Mouse (Mus musculus): Measurements from ENCODE around the gene Gzmd. TPM values are rescaled to one million over a fixed set of nuclear protein-coding genes. Genes with fewer than 3 reads are reported as not detected.
"Not testable (repeated sequence)": the region's sequence is repeated elsewhere in the genome, so short reads cannot be mapped to it uniquely, and the experiment has no call there.

The Gzmd gene
- polyA plus RNA-seq, 1 experiment from 2014 or later, result not detected

DNA sequence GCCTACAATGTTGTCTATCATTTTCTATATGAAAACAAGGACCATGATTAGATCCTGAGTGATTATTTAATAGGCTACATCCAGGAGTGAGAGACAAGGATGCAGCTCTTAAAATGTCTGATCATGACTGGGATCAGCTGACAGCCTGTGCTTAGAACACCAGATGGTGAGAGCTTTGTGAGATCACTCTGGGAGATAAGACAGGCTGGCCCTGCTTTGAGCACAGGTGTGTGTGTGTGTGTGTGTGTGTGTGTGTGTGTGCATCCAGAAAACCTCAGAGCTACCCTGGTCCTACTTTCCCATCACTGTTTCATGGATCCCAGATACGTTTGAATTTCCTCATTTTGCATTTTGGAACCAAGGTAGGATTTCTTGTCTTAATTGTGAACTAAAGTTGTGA lies 1.3 kb upstream of the Gzmd start:
- not testable (repeated sequence) for H3K27ac ChIP-seq (ENCODE audit: low read depth, low read length); H3K9ac ChIP-seq (ENCODE audit: low read length); H3K4me3 ChIP-seq (ENCODE audit: low read depth, low read length); H3K4me1 ChIP-seq (ENCODE audit: control insufficient read depth, insufficient read depth, low read length); DNase-seq (ENCODE audit: low spot score, missing footprints); H3K4me2 ChIP-seq; H3K36me3 ChIP-seq (ENCODE audit: control insufficient read depth, insufficient read depth, low read length); ATAC-seq (ENCODE audit: low FRiP score); H3K9me3 ChIP-seq (ENCODE audit: control insufficient read depth, low read length); H3K27me3 ChIP-seq (ENCODE audit: control insufficient read depth, insufficient read depth, low read length)
- 83% methylated on average over 1 of the region's 1 CpGs for WGBS

DNA sequence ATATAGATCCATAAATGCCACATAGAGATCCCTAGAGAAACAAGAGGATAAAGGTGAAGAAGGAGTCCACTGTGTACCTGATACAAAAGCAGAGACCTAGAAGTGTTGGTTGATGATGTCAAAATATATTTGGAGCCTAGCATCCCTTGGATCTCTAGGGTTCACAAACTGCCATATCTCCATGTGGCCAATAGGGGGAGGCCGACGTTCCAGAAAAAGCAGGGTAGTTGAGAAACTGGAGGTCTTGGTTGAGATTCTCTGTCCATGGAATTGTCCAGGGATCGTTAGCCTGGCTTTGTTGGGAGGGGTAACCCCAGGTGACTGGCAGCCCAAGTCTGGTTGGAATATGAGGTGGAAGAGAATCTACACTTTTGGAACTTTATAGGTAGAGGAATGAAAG lies 4.1 kb downstream of the Gzmd start:
- H3K27me3 ChIP-seq (ENCODE audit: control insufficient read depth, insufficient read depth, low read length), result no peaks in the 10 kb centered on the region
- no peak overlapping the region for H3K4me2 ChIP-seq
- H3K4me3 ChIP-seq (ENCODE audit: low read depth, low read length), result no peak overlapping the region
- H3K36me3 ChIP-seq (ENCODE audit: control insufficient read depth, insufficient read depth, low read length), result no peaks in the 10 kb centered on the region
- WGBS, result 43% methylated on average over 3 of the region's 3 CpGs
- no peaks in the 10 kb centered on the region for H3K4me1 ChIP-seq (ENCODE audit: control insufficient read depth, insufficient read depth, low read length)
- no peak for ATAC-seq (ENCODE audit: low FRiP score)
- no peaks in the 10 kb centered on the region for H3K9me3 ChIP-seq (ENCODE audit: control insufficient read depth, low read length)
- no peak overlapping the region for H3K27ac ChIP-seq (ENCODE audit: low read depth, low read length)
- H3K9ac ChIP-seq (ENCODE audit: low read length), result no peak overlapping the region
- no peak for DNase-seq (ENCODE audit: low spot score, missing footprints)

DNA sequence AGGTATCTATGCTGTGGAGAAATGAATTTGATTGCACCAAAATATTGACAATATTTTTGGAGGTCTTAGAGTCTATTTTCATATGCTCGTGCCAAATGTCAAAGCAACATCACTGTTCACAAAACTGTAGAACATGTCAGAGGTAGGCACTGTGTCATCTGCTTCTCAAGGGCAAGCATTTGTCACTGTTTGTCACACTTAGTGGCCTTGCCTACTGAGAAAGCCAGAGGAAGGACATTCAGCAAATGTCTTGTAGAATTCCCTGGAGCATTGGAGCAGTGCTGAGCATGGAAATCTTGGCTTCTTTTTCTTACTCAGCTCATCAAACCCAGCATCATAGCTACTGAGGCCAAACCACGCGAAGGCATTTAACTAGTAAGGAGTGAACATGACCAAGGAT lies 8.9 kb downstream of the Gzmd start:
- no peak for ATAC-seq (ENCODE audit: low FRiP score)

DNA sequence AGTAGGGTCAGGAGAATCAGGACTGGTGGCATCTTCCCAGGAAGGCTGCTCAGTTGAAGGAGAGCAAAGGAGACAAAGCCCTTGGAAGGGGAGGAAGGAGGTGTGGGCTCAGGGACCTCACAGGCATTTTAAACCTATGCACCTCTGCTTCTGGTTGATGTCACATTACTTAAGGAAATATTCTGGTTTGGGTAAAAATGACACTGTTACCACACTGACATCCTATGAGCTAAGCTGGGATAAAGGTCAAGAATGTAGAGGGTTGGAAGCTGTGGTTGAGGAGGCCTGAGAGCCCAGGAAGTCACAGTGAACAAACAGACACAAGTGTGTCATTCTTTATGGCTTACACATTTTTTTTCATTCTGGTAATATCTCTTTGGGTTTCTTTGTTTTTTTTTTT lies 11.9 kb downstream of the Gzmd start, which contains the start of gene Gzme:
Gzme (minus strand) TSS at position 101 of the 400 bp plus-strand sequence.
- Histone ChIP-seq H3K27me3 (ENCODE audit: control insufficient read depth, insufficient read depth, low read length) (no peaks in the 10 kb centered on the region), H3K4me1 (ENCODE audit: control insufficient read depth, insufficient read depth, low read length) (no peaks in the 10 kb centered on the region), H3K9ac (ENCODE audit: low read length) (no peak within 1 kb of the TSS), H3K9me3 (ENCODE audit: control insufficient read depth, low read length) (no peaks in the 10 kb centered on the region), H3K4me3 (ENCODE audit: low read depth, low read length) (no peak within 1 kb of the TSS), H3K36me3 (ENCODE audit: control insufficient read depth, insufficient read depth, low read length) (no peaks in the 10 kb centered on the region), H3K4me2 (no peak within 1 kb of the TSS), H3K27ac (ENCODE audit: low read depth, low read length) (no peak within 1 kb of the TSS)
- DNase-seq (ENCODE audit: low spot score, missing footprints) (no peak), ATAC-seq (ENCODE audit: low FRiP score) (no peak)

More for the DNA sequence above, 8.9 kb downstream of the Gzmd start:
- Histone ChIP-seq H3K9me3 (ENCODE audit: control insufficient read depth, low read length) (no peaks in the 10 kb centered on the region), H3K27ac (ENCODE audit: low read depth, low read length) (no peak overlapping the region), H3K9ac (ENCODE audit: low read length) (no peak overlapping the region), H3K4me2 (no peak overlapping the region), H3K4me1 (ENCODE audit: control insufficient read depth, insufficient read depth, low read length) (no peaks in the 10 kb centered on the region), H3K36me3 (ENCODE audit: control insufficient read depth, insufficient read depth, low read length) (no peaks in the 10 kb centered on the region), H3K4me3 (ENCODE audit: low read depth, low read length) (no peak overlapping the region), H3K27me3 (ENCODE audit: control insufficient read depth, insufficient read depth, low read length) (no peaks in the 10 kb centered on the region)
- DNase-seq (ENCODE audit: low spot score, missing footprints), result no peak
- WGBS, result 86% methylated on average over 3 of the region's 3 CpGs

DNA sequence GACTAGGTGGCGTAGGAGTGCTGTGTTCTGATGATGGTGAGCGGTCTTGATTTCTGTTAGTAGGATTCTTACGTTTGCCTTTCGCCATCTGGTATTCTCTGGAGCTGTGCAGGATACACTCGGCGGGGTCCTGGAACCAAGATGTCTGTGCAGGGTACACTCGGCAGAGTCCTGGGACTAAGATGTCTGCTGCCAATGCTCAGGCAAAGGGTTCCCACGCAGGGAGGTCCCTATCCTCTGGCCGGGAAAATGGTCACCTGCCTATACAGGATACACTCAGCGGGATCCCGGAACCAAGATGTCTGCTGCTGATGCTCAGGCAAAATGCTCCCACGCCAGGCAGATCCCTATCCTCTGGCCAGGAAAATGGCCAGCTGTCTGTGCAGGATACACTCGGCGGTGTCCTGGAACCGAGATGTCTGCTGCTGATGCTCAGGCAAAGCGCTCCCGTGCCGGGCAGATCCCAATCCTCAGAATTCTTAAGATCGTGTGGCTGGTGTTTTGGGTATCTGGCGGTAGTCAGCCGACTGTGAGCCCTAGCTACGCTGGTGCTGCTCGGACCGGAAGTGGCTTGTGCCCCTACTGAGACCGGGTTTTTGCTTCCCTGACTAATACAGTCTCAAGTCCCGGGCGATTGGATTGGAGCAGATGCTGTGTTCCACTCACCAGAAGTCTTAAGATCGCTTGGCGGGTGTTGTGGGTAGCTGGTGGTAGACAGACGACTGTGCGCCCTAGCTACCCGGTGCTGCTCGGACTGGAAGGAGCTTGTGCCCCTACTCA lies 16.7 kb downstream of the Gzmd start:
- not testable (repeated sequence) for H3K9ac ChIP-seq (ENCODE audit: low read length); H3K9me3 ChIP-seq (ENCODE audit: control insufficient read depth, low read length); DNase-seq (ENCODE audit: low spot score, missing footprints); H3K4me3 ChIP-seq (ENCODE audit: low read depth, low read length); H3K4me1 ChIP-seq (ENCODE audit: control insufficient read depth, insufficient read depth, low read length); H3K27me3 ChIP-seq (ENCODE audit: control insufficient read depth, insufficient read depth, low read length); H3K36me3 ChIP-seq (ENCODE audit: control insufficient read depth, insufficient read depth, low read length); H3K4me2 ChIP-seq; ATAC-seq (ENCODE audit: low FRiP score); H3K27ac ChIP-seq (ENCODE audit: low read depth, low read length)
- WGBS, result 93% methylated on average over 33 of the region's 33 CpGs

DNA sequence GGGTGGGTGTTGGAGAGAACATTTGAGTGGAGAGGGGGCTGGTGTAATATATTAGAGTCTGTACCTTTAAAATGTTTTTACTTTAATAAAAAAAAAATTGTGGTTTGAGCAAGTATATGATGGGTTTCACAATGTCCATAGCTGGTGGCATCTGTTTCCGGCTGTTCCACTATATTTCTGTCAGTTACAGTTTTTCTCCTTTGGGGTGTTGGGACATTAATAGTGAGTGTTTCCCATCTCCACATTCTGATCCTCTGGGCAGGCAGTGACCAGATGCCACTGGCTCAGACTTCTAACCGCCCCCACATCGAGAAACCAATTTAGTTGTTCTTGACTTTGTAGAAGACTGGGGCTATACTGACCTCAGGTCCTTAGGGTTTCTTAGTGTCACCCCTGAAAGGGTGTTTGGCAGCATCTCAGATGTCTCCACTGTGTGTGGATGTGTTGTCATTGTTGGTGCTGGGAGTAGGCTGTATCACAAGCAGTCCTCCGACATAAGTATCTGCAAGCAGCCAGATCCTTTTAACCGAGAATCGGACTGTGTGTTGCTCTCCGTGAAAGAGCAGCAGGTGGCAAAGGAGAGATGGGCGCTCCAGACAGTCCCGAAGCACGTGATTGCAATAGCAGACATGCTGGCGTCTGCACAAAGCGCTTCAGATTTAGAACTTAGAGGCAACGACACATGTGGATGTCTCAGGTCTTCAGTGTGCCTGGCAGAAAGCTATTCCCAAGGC lies 26.8 kb downstream of the Gzmd start:
- Histone ChIP-seq H3K27me3 (ENCODE audit: control insufficient read depth, insufficient read depth, low read length) (no peaks in the 10 kb centered on the region), H3K9ac (ENCODE audit: low read length) (no peak overlapping the region), H3K36me3 (ENCODE audit: control insufficient read depth, insufficient read depth, low read length) (no peaks in the 10 kb centered on the region), H3K27ac (ENCODE audit: low read depth, low read length) (no peak overlapping the region), H3K4me3 (ENCODE audit: low read depth, low read length) (no peak overlapping the region), H3K4me2 (no peak overlapping the region), H3K9me3 (ENCODE audit: control insufficient read depth, low read length) (no peaks in the 10 kb centered on the region), H3K4me1 (ENCODE audit: control insufficient read depth, insufficient read depth, low read length) (no peaks in the 10 kb centered on the region)
- DNase-seq (ENCODE audit: low spot score, missing footprints), result no peak
- 85% methylated on average over 13 of the region's 13 CpGs for WGBS
- ATAC-seq (ENCODE audit: low FRiP score), result no peak

DNA sequence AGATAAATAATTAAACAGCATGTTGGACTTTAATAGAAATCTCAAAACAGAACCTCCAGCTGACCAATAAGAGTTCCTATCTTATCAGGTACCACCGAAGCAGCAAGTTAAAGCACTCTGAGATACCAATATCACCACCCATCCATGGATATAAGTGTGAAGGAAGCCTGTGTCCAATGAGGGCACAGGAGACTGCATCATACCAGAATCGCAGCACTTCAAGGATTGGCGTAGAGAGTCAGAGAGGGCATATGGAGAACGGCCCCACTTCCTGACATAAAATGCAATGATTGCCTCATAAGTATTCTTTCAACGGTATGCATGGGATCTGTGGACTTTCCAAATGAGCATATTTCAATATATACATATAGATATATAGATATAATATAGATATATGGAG lies 27.4 kb downstream of the Gzmd start:
- DNase-seq (ENCODE audit: low spot score, missing footprints), result no peak
- H3K4me1 ChIP-seq (ENCODE audit: control insufficient read depth, insufficient read depth, low read length), result no peaks in the 10 kb centered on the region
- H3K4me2 ChIP-seq, result no peak overlapping the region
- H3K27ac ChIP-seq (ENCODE audit: low read depth, low read length), result no peak overlapping the region
- WGBS, result 89% methylated on average over 5 of the region's 5 CpGs
- no peak overlapping the region for H3K4me3 ChIP-seq (ENCODE audit: low read depth, low read length)
- no peaks in the 10 kb centered on the region for H3K36me3 ChIP-seq (ENCODE audit: control insufficient read depth, insufficient read depth, low read length)
- no peaks in the 10 kb centered on the region for H3K9me3 ChIP-seq (ENCODE audit: control insufficient read depth, low read length)
- H3K9ac ChIP-seq (ENCODE audit: low read length), result no peak overlapping the region
- no peaks in the 10 kb centered on the region for H3K27me3 ChIP-seq (ENCODE audit: control insufficient read depth, insufficient read depth, low read length)
- no peak for ATAC-seq (ENCODE audit: low FRiP score)

DNA sequence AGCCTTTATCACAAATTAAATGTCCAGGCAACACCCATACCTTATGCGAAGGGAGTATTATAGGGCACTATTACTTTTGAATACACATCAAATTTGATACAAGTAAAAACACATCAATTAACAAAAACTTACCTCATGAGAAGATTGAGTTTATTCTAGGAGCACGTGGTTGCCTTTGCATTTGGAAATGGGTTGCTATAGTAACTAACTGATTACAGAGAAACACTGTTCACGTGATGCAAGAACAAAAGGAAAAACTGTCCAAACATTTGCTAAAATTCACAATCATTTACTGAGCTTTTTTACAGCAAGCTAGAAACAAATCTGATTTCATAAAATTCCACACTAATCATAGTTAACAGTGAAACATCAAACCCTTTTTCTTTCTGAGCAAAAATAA lies 29.0 kb downstream of the Gzmd start:
- no peaks in the 10 kb centered on the region for H3K4me1 ChIP-seq (ENCODE audit: control insufficient read depth, insufficient read depth, low read length)
- H3K9ac ChIP-seq (ENCODE audit: low read length), result no peak overlapping the region
- no peak overlapping the region for H3K4me2 ChIP-seq
- no peak overlapping the region for H3K4me3 ChIP-seq (ENCODE audit: low read depth, low read length)
- whole genome bisulfite sequencing, result 78% methylated on average over 3 of the region's 3 CpGs
- no peaks in the 10 kb centered on the region for H3K9me3 ChIP-seq (ENCODE audit: control insufficient read depth, low read length)
- no peaks in the 10 kb centered on the region for H3K27me3 ChIP-seq (ENCODE audit: control insufficient read depth, insufficient read depth, low read length)
- ATAC-seq (ENCODE audit: low FRiP score) (no peak), DNase-seq (ENCODE audit: low spot score, missing footprints) (no peak)
- no peak overlapping the region for H3K27ac ChIP-seq (ENCODE audit: low read depth, low read length)
- H3K36me3 ChIP-seq (ENCODE audit: control insufficient read depth, insufficient read depth, low read length), result no peaks in the 10 kb centered on the region

DNA sequence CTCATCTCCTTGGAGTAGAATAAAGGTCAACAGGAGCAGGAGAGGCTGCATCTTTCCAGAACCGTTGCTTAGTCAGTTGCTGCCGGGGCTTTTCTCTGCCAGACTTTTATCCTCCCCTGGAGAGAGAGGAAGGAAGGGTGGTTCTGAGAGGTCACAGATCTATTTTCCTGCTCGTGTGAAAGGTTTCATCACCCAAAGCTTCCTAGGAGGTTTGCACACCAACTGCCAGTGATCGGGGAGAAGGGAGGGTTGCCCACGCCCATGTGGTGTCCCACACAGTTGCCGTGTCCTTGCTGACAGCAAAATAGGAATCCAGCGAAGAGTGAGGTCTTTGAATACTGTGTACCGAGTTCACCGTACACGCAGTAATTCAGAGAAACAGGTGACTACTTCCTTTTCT lies 30.0 kb downstream of the Gzmd start, which contains the start of gene Ctsg:
Ctsg (minus strand) TSS at position 189 of the 400 bp plus-strand sequence.
- Histone ChIP-seq H3K9me3 (ENCODE audit: control insufficient read depth, low read length) (no peaks in the 10 kb centered on the region), H3K4me3 (ENCODE audit: low read depth, low read length) (no peak within 1 kb of the TSS), H3K27me3 (ENCODE audit: control insufficient read depth, insufficient read depth, low read length) (no peaks in the 10 kb centered on the region), H3K9ac (ENCODE audit: low read length) (no peak within 1 kb of the TSS), H3K4me2 (no peak within 1 kb of the TSS), H3K27ac (ENCODE audit: low read depth, low read length) (no peak within 1 kb of the TSS), H3K4me1 (ENCODE audit: control insufficient read depth, insufficient read depth, low read length) (no peaks in the 10 kb centered on the region), H3K36me3 (ENCODE audit: control insufficient read depth, insufficient read depth, low read length) (no peaks in the 10 kb centered on the region)
- DNase-seq (ENCODE audit: low spot score, missing footprints), result no peak
- 77% methylated on average over 10 of the region's 10 CpGs for WGBS
- no peak for ATAC-seq (ENCODE audit: low FRiP score)
